Mouse (Mus musculus) urinary bladder, postnatal 10 days (tissue): Measurements from ENCODE around the gene Srsf3.
"Not testable (repeated sequence)": the region's sequence is repeated elsewhere in the genome, so short reads cannot be mapped to it uniquely, and the experiment has no call there.

ENCODE experiments used
- DNase-seq: peaks from one replicate; pipeline ENCODE4 v3.0.0; 2022; ENCODE audit warnings: low spot score

The Srsf3 gene

GRCm38 (mm10) chr17:29032274-29033069 lies at the start of gene Srsf3:
Gene Srsf3 (plus strand): TSS chr17:29032628.
- DNase-seq = peak; percentile 97

- DNase-seq = no peak
Measured at GRCm38 (mm10) chr17:28984724-28985420, 47.6 kb upstream of the Srsf3 start.

- no peak for DNase-seq
Measured at GRCm38 (mm10) chr17:28986833-28987232, 45.6 kb upstream of the Srsf3 start.

DNA sequence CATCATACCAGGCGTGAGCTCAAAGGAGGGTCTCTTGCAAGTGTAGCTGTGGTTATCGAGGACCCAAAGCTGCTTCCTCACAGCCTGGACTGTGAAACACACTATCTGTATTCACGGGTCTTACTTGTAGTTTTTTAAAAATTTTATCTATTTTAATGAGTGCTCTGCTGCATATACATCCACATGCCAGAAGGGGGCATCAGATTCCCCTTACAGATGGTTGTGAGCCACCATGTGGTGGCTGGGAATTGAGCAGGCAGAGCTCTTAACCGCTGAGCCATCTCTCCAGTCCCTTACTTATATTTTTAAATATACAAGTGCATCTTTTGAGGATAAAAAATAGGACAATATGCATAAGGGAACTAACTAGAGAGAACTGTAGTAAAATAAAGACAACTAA lies 44.7 kb upstream of the Srsf3 start:
- no peak for DNase-seq

GRCm38 (mm10) chr17:28988291-28988690 lies 44.1 kb upstream of the Srsf3 start:
- no peak for DNase-seq

DNA sequence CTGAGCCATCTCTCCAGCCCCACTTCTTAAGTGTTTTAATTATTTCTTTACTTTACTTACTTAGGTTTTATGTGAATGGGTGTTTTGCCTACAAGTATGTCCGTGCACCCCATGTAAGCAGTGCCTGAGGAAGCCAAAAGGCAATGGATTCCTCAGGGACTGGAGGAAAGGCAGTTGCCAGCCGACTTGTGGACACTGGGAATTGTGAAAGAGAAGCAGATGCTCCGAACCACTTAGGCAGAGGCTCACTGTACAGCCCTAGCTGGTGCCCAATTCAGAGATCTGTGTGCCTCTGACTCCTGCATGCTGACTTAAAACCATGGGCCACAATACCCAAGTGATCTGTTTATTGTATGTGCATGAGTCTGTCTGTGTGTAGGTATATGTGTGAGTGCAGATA lies 43.4 kb upstream of the Srsf3 start:
- DNase-seq = no peak

DNA sequence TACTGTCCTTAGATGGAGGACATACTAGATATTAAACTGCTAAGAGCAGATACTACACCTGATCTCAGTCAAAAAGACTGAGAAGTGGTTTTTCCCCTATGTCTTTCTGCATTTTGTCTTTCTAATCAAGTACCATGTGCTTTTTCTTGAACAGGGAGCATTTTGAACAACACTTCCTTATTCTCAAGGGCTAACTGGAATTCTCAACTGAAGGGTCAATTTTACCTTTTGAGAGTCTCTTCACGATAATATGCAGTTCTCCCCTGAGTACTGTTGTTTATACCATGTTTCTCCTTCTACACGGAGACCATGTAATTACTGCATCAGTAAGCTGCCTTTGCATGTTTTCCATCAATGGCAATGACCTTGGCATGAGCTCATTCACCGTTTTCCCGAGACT lies 42.4 kb upstream of the Srsf3 start:
- no peak for DNase-seq

DNA sequence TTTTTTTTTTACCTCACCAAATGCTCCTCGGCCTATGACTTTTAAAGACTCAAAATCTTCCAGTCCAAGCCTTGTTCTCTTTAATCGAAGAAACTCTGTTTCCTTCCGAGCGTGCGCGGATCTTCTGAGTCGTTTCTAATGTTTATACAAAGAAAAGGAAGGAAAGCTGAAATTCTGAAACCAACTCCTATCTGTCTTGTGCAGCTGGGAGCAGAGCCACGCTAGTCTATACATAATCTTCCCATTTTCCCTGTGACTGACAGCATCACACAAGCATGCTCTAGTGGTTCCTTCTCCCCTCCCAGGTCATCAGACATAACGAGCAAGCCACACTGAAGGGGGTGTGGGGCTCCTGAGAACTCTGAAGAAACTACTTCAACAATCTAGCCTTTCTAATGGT lies 41.1 kb upstream of the Srsf3 start:
- DNase-seq = no peak

DNA sequence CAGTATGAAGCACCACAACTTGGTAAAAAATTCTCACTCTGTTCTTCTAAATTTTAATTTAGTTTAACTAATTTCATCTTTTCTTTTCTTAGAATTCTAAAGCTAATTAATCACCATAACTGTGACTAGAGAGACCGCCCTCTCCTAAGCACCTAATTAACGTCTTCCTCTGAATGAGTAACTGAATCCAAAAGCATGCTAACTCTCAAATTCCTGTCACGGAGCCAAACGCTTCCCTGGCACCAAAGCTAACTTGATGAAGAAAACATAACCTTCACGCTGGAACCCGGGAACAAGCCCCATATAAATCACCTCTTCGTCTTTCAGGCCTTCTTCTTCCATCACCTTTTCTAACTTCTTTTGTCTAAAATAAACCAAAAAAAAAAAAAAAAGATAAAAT lies 40.3 kb upstream of the Srsf3 start:
- no peak for DNase-seq

- DNase-seq = not testable (repeated sequence)
Measured at GRCm38 (mm10) chr17:28993004-28993403, 39.4 kb upstream of the Srsf3 start.

DNA sequence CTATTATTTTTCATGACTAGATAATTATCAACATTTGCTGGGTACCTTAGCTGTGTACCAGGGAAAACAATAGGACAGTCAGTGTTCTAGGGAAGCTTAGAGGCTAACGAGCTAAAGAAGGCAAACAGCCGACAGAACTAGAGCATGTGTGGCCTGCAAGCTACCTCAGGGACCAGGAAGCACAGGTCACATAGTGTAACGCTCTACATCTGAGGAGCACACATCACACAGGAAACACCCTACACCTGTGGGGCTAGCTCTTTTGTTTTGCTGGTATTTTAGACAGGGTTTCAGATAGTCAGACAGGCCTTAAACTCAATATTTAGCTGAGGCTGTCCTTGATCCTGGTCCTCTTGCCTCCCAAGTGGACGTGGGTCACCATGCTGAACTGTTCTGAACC lies 37.8 kb upstream of the Srsf3 start:
- no peak for DNase-seq

GRCm38 (mm10) chr17:29000465-29000864 lies 32.0 kb upstream of the Srsf3 start:
- DNase-seq = no peak

DNA sequence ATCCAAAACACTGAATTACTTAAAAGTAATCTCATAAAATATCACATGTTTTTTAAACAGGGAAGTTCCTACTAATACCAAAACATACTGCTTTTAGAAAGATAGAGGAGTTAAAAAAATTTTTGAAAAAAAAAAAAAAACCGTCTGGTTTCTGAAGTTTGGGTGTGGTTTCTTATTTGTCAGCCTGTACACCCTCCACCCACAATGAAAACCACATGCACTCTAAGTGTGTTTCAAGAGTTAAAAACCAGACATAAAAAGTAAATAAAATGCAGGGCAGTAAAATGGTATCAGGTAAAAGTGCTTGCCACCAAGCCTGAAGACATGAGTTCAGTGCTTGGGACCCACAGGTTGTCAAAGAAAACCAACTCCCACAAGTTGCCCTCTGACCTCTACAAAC lies 28.7 kb upstream of the Srsf3 start:
- DNase-seq = no peak

- DNase-seq = no peak
Measured at GRCm38 (mm10) chr17:29005002-29005401, 27.4 kb upstream of the Srsf3 start.

GRCm38 (mm10) chr17:29006812-29007211 lies 25.6 kb upstream of the Srsf3 start:
- no peak for DNase-seq

- no peak for DNase-seq
Measured at GRCm38 (mm10) chr17:29007243-29007640, 25.2 kb upstream of the Srsf3 start.

DNA sequence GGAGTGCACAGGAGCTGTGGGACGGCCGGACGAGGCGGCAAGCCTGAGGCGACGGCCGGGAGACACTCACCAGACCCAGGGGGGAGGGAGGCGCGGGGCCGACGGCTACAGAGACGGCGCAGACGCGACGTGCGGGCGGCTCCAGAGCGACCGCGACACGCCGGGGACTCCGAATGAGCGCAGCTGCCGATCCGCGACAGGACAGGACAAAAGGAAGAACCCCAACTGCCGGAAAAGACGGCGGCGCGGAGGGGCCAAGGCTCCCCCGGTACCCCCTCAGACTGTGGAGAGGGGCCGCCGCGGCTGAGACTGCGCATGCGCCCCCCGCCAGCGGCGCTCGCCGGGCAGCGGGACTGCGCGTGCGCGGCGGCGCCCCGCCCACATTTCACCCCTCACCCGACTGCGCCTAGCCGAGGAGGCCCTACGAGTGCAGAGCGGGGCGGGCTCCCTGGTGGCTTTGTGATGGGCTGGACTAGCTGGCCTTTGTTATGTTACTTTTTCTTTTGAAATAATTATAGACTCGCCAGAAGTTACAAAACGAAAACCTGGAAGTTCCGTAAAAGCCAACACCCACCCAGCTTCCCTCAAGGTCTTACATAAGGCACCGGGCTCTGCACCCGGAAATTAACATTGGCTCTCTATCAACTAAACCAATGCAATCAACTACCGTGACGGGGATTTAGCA lies 24.6 kb upstream of the Srsf3 start, which contains the start of gene Stk38:
Gene Stk38 (minus strand): TSS at position 355 of the 685 bp plus-strand sequence.
- DNase-seq = peak; percentile 68

- no peak for DNase-seq
Measured at GRCm38 (mm10) chr17:29008326-29008650, 24.1 kb upstream of the Srsf3 start.

GRCm38 (mm10) chr17:29009181-29009580 lies 23.2 kb upstream of the Srsf3 start:
- DNase-seq = no peak

DNA sequence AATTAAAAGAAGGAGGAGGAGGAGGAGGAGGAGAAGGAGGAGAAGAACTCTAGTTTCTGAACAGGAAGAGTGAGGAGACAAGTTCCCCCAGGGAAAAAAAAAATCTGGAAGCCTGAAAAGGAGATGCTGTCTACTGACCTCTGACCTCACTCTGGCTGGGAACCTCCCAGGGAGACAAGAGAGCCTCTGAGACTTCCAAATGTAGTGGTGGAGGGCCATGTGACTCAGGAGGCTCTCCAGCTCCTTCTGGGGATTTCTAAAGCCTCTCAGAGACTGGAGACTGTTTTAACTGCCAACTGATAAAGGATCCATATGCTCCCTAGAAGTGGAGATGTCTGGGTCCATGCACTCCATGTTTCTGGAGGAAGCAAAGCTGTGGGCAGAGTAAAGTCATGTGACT lies 18.2 kb upstream of the Srsf3 start:
- DNase-seq = no peak

GRCm38 (mm10) chr17:29015638-29016037 lies 16.8 kb upstream of the Srsf3 start:
- no peak for DNase-seq

DNA sequence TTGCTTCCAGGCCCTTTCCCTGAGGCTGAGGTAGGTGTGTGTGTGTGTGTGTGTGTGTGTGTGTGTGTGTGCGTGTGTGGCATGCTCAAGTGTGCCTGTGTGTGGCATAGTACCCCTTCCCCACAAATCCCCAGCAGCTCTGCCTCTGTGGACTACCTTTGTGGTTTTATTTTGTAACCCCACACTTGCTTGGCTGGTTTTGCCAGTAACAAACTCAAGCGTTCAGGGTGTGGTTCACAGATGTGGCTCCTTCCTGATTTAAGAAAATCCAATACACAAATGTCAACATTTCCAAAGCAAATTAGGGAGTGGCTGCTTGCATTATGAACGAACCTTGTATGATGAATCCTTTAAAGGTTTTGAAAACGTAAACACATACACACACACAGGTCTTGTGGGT lies 15.7 kb upstream of the Srsf3 start:
- DNase-seq = no peak
